Mouse (Mus musculus) liver, embryonic 16.5 days (tissue): ENCODE results near the gene Nlrx1. TPM values are rescaled to one million over a fixed set of nuclear protein-coding genes. Genes with fewer than 3 reads are reported as not detected.

Experiments used
- ATAC-seq: fragments of 200-750 bp; cut with Nextera tagmentation; 2 replicates; pipeline ENCODE4 v1.8.0; 2017; ENCODE audit warnings: low read depth, mild to moderate bottlenecking, moderate number of reproducible peaks, moderate library complexity
- H3K27ac ChIP-seq: fragments of 300-500 bp; sonication (generic); 2 replicates; pipeline ENCODE4 v1.5.1; 2014; ENCODE audit warnings: mild to moderate bottlenecking, low read length
- H3K27me3 ChIP-seq: fragments of 300-500 bp; sonication (generic); 2 replicates; pipeline ENCODE4 v1.6.1; 2014; ENCODE audit warnings: low read depth, low read length, mixed read lengths; ENCODE audit not compliant: control insufficient read depth, insufficient read depth
- H3K36me3 ChIP-seq: fragments of 300-500 bp; sonication (generic); 2 replicates; pipeline ENCODE4 v1.6.1; 2014; ENCODE audit warnings: mild to moderate bottlenecking; ENCODE audit not compliant: control insufficient read depth, insufficient read depth
- H3K4me1 ChIP-seq: fragments of 300-500 bp; sonication (generic); 2 replicates; pipeline ENCODE4 v1.6.1; 2014; ENCODE audit warnings: low read depth, low read length, mixed read lengths; ENCODE audit not compliant: control insufficient read depth
- H3K4me2 ChIP-seq: fragments of 300-500 bp; sonication (generic); 2 replicates; pipeline ENCODE4 v1.6.1; 2014; ENCODE audit warnings: low read depth, low read length, mixed read lengths
- H3K4me3 ChIP-seq: fragments of 300-500 bp; sonication (generic); 2 replicates; pipeline ENCODE4 v1.5.1; 2014; ENCODE audit warnings: low read depth, mild to moderate bottlenecking, low read length
- H3K9ac ChIP-seq: fragments of 300-500 bp; sonication (generic); 2 replicates; pipeline ENCODE4 v1.6.1; 2014; ENCODE audit warnings: low read depth, low read length
- H3K9me3 ChIP-seq: fragments of 300-500 bp; sonication (generic); replicated peaks from 2 replicates; pipeline ENCODE4 v1.6.1; 2016; ENCODE audit warnings: low read length; ENCODE audit not compliant: control insufficient read depth
- WGBS: fragments of 180-500 bp; shearing (Covaris S2); extraction: QIAGEN DNeasy Blood & Tissue Kit; methylation state at CpG from one replicate; pipeline ENCODE4 v1.1.7; 2014; ENCODE audit not compliant: insufficient replicate concordance; 5-methylcytosine and 5-hydroxymethylcytosine counted together
- polyA plus RNA-seq: library from polyadenylated mRNA; unstranded; fragments of >200 nt; fragmentation: Nextera tagmentation; extraction: Ambion mirVana; gene quantifications from 2 replicates; pipeline ENCODE4 v1.2.1, GENCODE M21; 2015

Nlrx1 gene
- polyA plus RNA-seq: 4.3 and 5.0 TPM in 2 replicates

- Histone ChIP-seq H3K4me1 (peaks cover 16% of the 10 kb centered on the region), H3K9ac (peak within 1 kb of the TSS; percentile 85), H3K4me3 (peak within 1 kb of the TSS; percentile 68), H3K4me2 (peak within 1 kb of the TSS; percentile 93), H3K36me3 (peaks cover 4% of the 10 kb centered on the region; the same call in 1 of the 2 replicates), H3K9me3 (no peaks in the 10 kb centered on the region), H3K27ac (peak within 1 kb of the TSS; percentile 87), H3K27me3 (no peaks in the 10 kb centered on the region)
- peak; percentile 51 for ATAC-seq
- 22% methylated on average over 6 of the region's 6 CpGs for WGBS
Observed at GRCm38 (mm10) chr9:44268432-44268831, at the start of gene Nlrx1. Gene Nlrx1 (minus strand): TSS chr9:44268599.

DNA sequence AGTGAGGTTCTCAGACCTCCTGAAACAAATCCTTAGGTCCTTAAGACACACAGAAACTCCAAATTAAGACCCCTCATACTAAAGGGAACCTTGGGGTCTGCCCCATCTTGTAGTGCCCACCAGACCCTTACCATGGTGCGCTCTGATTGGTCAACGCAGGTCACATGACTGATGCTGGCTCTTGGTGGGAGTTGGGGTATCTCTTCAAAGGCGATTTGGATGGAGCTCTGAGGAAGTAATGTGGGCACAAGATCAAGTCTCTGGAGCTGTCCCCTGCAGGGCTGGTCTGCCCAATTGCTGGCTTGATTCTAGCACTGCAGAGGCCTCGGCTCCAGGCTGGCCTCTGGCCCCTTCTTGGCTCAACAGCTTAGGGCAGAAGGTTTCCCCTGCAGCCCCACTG is 49.1 kb upstream of the Nlrx1 start:
- Histone ChIP-seq H3K4me1 (peaks cover 30% of the 10 kb centered on the region), H3K9me3 (no peaks in the 10 kb centered on the region), H3K27me3 (no peaks in the 10 kb centered on the region), H3K36me3 (peaks cover 41% of the 10 kb centered on the region), H3K4me3 (peak overlapping the region; percentile 97), H3K9ac (peak overlapping the region; percentile 98), H3K4me2 (peak overlapping the region; percentile 85), H3K27ac (no peak overlapping the region)
- 78% methylated on average over 4 of the region's 4 CpGs for WGBS
- no peak for ATAC-seq

- 96% methylated on average over 18 of the region's 18 CpGs for WGBS
- no peak overlapping the region for H3K4me2 ChIP-seq
- no peaks in the 10 kb centered on the region for H3K27me3 ChIP-seq
- H3K9ac ChIP-seq: no peak overlapping the region
- H3K36me3 ChIP-seq: peaks cover 45% of the 10 kb centered on the region
- no peak overlapping the region for H3K4me3 ChIP-seq
- H3K27ac ChIP-seq: no peak overlapping the region
- no peaks in the 10 kb centered on the region for H3K9me3 ChIP-seq
- H3K4me1 ChIP-seq: peaks cover 24% of the 10 kb centered on the region
- ATAC-seq: no peak
Observed at GRCm38 (mm10) chr9:44314910-44315309, 46.5 kb upstream of the Nlrx1 start.

DNA sequence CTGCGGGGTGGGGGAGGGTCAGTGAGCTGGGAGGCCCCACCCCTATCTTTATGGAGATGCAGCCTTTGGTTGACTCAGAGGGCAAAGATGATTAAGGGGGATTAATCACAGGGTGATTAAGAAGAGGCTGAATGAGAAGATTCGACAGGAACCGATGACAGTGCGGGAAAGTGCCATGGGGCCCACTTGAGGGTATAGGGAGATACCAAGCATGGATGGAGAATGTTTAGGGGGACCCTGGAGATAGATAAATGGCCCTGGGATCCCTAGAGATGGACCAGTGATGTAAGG is 45.8 kb upstream of the Nlrx1 start:
- Histone ChIP-seq H3K36me3 (peaks cover 45% of the 10 kb centered on the region), H3K4me2 (no peak overlapping the region), H3K9me3 (no peaks in the 10 kb centered on the region), H3K27ac (no peak overlapping the region), H3K4me3 (no peak overlapping the region), H3K9ac (no peak overlapping the region), H3K27me3 (no peaks in the 10 kb centered on the region), H3K4me1 (peaks cover 23% of the 10 kb centered on the region)
- no peak for ATAC-seq
- 85% methylated on average over 4 of the region's 4 CpGs for WGBS

DNA sequence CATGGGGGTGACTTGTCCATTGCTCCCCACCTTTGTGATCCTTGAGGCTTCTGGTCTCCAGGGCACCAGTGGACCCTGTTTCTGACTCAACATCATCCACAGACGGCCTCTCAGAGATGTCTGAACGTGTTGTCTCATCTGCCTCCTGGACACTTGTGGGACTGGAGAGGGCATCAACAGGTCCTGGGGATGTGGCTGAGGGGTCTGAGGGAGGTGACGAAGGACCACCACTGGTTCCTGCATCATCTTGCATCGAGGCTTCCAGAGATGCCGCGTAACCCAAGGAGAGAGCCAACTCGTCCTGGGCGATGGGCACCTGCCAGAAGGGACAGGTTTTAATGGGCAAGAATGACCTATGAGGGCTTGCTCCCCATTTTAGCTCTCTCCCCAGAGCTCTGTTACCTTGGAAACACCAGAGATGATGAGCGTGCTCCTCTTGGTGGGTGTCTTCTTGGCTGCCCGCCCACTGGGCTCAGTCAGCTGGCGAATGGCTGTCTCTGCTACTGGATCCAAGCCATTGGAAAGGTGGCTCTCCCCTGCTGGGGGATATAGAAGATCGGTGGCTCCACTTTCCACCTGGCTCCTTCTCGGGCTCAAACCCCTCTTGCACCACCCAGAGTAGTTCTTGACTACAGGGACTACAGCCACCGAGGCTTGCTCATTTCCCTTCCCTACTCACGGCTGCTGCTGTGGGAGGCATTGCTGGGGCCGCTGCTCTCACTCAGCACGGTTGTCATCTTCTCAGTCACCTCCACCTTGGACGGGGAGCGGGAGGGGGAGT is 45.3 kb upstream of the Nlrx1 start:
- H3K4me1 ChIP-seq: peaks cover 18% of the 10 kb centered on the region
- H3K9me3 ChIP-seq: no peaks in the 10 kb centered on the region
- no peaks in the 10 kb centered on the region for H3K27me3 ChIP-seq
- H3K4me3 ChIP-seq: no peak overlapping the region
- no peak overlapping the region for H3K27ac ChIP-seq
- WGBS: 82% methylated on average over 19 of the region's 19 CpGs
- no peak for ATAC-seq
- H3K36me3 ChIP-seq: peaks cover 45% of the 10 kb centered on the region
- no peak overlapping the region for H3K9ac ChIP-seq
- no peak overlapping the region for H3K4me2 ChIP-seq

DNA sequence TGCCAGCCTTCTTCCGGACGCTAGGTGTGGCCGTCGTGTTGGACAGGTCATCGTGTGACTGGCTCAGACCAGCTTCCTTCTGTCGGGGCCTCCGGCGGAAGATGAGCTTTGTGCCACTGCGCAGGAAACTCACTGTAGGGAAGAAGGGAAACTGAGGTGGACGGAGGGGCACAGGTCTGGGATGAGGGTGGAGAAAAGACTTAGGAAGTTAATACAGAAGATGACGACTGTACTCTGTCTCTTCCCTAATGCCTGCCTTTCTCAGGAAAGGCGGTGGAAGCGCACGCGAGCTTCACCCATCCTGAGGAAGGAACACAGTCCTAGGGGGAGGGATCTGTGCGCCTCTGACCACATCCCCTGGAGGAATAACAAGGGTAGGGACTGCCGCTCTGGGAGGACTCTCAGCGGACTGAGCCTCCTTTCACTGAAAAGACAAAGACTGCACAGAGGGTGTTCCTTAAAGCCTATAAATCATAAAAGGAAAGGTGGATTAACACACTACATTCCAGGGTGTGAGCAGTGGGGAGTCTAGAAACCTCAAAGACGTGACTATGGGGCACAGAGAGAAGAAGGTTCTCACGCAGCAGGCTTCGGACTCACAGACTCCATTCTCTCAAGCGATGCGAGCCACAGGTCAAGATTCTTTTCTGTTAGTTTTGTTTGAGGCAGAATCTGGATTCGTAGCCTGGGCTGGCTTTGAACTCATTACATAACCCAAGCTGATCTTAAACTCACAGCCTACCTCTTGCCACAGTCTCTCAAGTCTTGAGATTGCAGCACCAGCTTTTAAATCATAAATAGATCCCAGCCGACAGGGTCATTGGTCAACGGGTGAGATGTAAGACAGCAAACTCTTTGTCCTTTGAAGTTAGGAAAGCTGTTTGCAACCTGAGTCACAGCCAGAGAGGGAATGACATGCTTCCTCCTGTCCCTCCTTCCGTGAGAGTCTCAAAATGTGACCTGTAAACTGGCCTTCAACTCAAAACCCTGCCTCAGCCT is 43.0 kb upstream of the Nlrx1 start:
- Histone ChIP-seq H3K4me1 (peaks cover 6% of the 10 kb centered on the region), H3K4me2 (no peak overlapping the region), H3K9ac (no peak overlapping the region), H3K36me3 (peaks cover 41% of the 10 kb centered on the region), H3K4me3 (no peak overlapping the region), H3K9me3 (no peaks in the 10 kb centered on the region), H3K27ac (no peak overlapping the region), H3K27me3 (no peaks in the 10 kb centered on the region)
- ATAC-seq: no peak
- 36% methylated on average over 27 of the region's 27 CpGs for WGBS

DNA sequence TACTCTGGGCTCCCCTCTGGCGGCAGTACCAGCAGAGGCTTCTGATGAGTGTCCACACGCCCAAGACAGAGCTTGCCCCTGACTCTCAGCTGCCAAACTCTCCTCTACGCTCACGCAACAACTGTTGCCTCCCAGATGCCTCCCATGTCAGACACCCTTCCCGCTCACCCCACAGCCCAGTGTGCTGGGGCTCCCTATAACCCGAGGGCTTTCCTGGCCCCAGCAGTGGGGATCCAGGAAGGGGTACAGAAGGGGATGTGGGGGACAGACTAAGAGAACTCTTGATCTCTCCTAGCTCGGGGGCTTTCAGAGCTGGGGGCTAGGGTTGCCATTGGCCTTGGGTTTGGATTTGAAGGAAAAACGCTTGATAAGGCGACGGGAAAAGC is 42.3 kb upstream of the Nlrx1 start:
- no peak for ATAC-seq
- 49% methylated on average over 10 of the region's 10 CpGs for WGBS
- Histone ChIP-seq H3K27me3 (no peaks in the 10 kb centered on the region), H3K4me3 (no peak overlapping the region), H3K9me3 (no peaks in the 10 kb centered on the region), H3K4me1 (peaks cover 12% of the 10 kb centered on the region), H3K4me2 (no peak overlapping the region), H3K36me3 (peaks cover 34% of the 10 kb centered on the region), H3K9ac (no peak overlapping the region), H3K27ac (no peak overlapping the region)

- ATAC-seq: no peak
- H3K9me3 ChIP-seq: no peaks in the 10 kb centered on the region
- peaks cover 12% of the 10 kb centered on the region for H3K4me1 ChIP-seq
- H3K27me3 ChIP-seq: no peaks in the 10 kb centered on the region
- H3K4me3 ChIP-seq: no peak overlapping the region
- no peak overlapping the region; the same call in 1 of the 2 replicates for H3K27ac ChIP-seq
- 66% methylated on average over 3 of the region's 3 CpGs for WGBS
- no peak overlapping the region for H3K9ac ChIP-seq
- H3K36me3 ChIP-seq: peaks cover 24% of the 10 kb centered on the region
- H3K4me2 ChIP-seq: no peak overlapping the region
Observed at GRCm38 (mm10) chr9:44309756-44310155, 41.4 kb upstream of the Nlrx1 start.

DNA sequence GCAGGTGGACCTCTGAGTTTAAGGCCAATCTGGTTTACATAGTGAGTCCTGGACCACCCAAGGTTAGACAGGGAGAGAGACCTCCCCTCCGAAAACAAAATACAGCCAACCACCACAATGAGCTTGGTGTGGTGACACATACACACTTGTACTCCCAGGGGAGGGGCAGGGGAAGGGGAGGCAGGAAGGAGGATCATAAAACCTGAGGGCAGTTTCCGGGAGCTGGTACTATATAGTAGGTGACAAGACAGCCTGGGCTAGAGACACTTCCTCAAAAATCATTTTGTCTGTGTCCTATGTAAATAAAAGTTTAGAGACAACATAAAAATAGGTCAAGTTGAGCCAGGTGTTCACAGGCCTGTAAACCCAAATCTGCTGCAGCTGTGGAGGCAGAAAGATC is 38.8 kb upstream of the Nlrx1 start:
- 68% methylated on average over 2 of the region's 2 CpGs for WGBS
- Histone ChIP-seq H3K36me3 (peaks cover 10% of the 10 kb centered on the region), H3K27ac (no peak overlapping the region), H3K9ac (no peak overlapping the region), H3K4me1 (peaks cover 23% of the 10 kb centered on the region), H3K27me3 (no peaks in the 10 kb centered on the region), H3K9me3 (no peaks in the 10 kb centered on the region), H3K4me2 (no peak overlapping the region), H3K4me3 (no peak overlapping the region)
- no peak for ATAC-seq
